Mouse (Mus musculus): ENCODE measurements around the gene Npr2.

- TF ChIP-seq POLR2A (IDR thresholded peaks at IDR 0.05; ENCODE audit: control insufficient read depth, low read depth, low read length), result no peak
- no peak for TF ChIP-seq CTCF (IDR thresholded peaks at IDR 0.05; ENCODE audit: control insufficient read depth, insufficient read depth, insufficient replicate concordance, low read depth, low read length)
These were observed 39.8 kb upstream of the Npr2 start for GRCm38 (mm10) chr4:43591961-43592360.
